Mouse (Mus musculus): ENCODE data around the gene Trim12a. TPM values are rescaled to one million over a fixed set of nuclear protein-coding genes. Genes with fewer than 3 reads are reported as not detected.

The Trim12a gene
- total RNA-seq, 2 experiments from 2014 or later: 6.1 to 8.2 TPM

Other genes with a start within 250 kb of the Trim12a start
- not detected for gene Olfr644, start 243.6 kb downstream of the Trim12a start, total RNA-seq (2021)
- not detected for gene Olfr645, start 230.0 kb downstream of the Trim12a start, total RNA-seq (2021)
- not detected for gene Olfr646, start 210.6 kb downstream of the Trim12a start, total RNA-seq (2021)
- not detected for gene Ubqln5, start 185.6 kb downstream of the Trim12a start, total RNA-seq (2021)
- not detected for gene Olfr643, start 178.1 kb downstream of the Trim12a start, total RNA-seq (2021)
- not detected for gene Ubqln3, start 172.2 kb downstream of the Trim12a start, total RNA-seq (2021)
- gene Ubqlnl, start 164.9 kb downstream of the Trim12a start, total RNA-seq (2021): not detected
- not detected for gene Olfm5, start 150.6 kb downstream of the Trim12a start, total RNA-seq (2021)
- not detected for gene Olfr648, start 132.1 kb downstream of the Trim12a start, total RNA-seq (2021)
- gene Olfr649, start 119.5 kb downstream of the Trim12a start, total RNA-seq (2021): not detected
- gene Trim6, start 96.7 kb downstream of the Trim12a start, total RNA-seq (2021): under 1 TPM; 0.45 to 0.54 TPM
- 1 to 10 TPM; 3.7 to 3.8 TPM for gene Trim34a, start 71.0 kb downstream of the Trim12a start, total RNA-seq (2021)
- 1 to 10 TPM; 2.6 to 2.9 TPM for gene Trim5, start 27.4 kb downstream of the Trim12a start, total RNA-seq (2021)
- gene Trim34b, start 14.0 kb upstream of the Trim12a start, total RNA-seq (2021): under 1 TPM; 0.17 to 0.34 TPM
- 1 to 10 TPM; 5.4 to 6.5 TPM for gene Trim12c, start 37.9 kb upstream of the Trim12a start, total RNA-seq (2021)
- not detected for gene Trim30b, start 54.4 kb upstream of the Trim12a start, total RNA-seq (2021)
- gene Trim30c, start 85.4 kb upstream of the Trim12a start, total RNA-seq (2021): under 1 TPM; 0.12 to 0.17 TPM
- gene Trim30a, start 149.7 kb upstream of the Trim12a start, total RNA-seq (2021): 1 to 10 TPM; 2.7 to 3.1 TPM
- gene Trim30d, start 192.4 kb upstream of the Trim12a start, total RNA-seq (2021): 1 to 10 TPM in 1 of 2 experiments, under 1 TPM in 1; 0.45 to 1.2 TPM
- gene Olfr651, start 234.7 kb upstream of the Trim12a start, total RNA-seq (2021): not detected
- gene Olfr652, start 245.4 kb upstream of the Trim12a start, total RNA-seq (2021): not detected

Measured in heart, postnatal 14 days (tissue).